Mouse (Mus musculus): ENCODE results near the gene Wfdc21. TPM values are rescaled to one million over a fixed set of nuclear protein-coding genes. Genes with fewer than 3 reads are reported as not detected.
A peak's percentile ranks its signal among the peaks of the same experiment; 100 is the strongest.

Wfdc21 gene
- polyA plus RNA-seq, 1 experiment, result not detected

DNA sequence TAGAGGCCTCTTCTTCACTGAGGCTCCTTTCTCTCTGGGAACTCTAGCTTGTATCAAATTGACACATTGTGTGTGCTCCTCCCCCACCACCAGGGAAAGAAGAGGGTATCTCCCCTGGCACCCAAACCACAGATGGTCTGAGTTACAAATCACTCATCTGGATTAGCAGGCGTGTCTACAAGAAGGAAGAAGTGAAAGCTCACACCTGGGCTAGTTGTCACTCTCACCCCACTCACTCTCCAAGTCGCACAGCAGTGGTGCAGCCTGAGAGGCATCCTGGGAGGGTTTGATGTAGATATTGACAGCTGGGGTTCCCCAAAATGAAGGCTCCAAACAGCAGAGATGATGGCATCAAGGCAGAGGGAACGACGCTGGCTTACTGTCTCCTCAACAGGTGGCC lies 588 bp upstream of the Wfdc21 start:
- no peak overlapping the region for H3K4me3 ChIP-seq (ENCODE audit: insufficient read depth, low read length)
- TF ChIP-seq POLR2A (IDR thresholded peaks at IDR 0.05; ENCODE audit: extremely low read depth, insufficient read depth, low read length) (no peak), CTCF (IDR thresholded peaks at IDR 0.05; ENCODE audit: extremely low read depth, insufficient read depth, low read length) (no peak)
- H3K27ac ChIP-seq (ENCODE audit: insufficient read depth, low read length), result no peak overlapping the region
- no peaks in the 10 kb centered on the region for H3K4me1 ChIP-seq (ENCODE audit: control insufficient read depth, insufficient read depth, low read length)

DNA sequence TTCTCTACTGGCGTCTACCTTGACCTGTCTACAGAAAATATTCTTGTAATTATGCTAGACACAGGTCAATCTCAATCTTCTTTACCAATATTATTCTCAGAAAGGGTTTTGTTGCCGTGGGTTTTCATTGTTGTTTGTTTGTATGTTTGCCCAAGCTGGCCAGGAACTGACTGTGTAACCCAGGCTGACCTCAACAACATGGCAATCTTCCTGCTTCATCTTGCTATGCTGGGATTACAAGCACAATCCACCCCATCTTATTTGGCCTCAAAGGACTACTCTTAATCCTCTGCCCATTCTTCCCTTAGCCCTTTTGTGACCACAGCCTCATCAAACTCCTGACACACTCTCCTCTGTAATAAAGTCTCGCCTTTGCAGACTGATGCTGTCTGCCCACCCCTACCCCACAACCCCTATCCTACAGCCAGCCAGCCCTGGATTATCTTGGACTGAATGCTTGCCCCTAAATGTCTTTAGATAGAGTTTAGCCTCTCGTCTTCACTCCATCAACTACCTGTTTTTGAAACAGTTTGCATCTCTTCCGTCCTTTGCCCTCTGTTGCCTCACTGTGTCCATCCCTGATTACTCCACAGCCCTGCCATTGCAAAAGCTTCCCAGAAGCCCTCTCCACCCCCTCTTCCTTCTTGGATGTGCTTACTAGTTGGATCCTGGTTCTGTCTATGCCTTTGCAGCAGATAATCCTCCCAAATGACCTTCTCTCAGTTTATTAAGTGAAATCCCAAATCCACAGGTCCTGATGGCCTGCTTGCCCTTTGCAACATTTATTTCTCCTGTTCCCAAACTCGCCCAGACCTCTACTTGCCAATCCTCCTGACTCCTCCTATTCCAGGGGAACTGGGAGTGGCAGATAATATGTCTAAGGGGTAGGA lies 881 bp downstream of the Wfdc21 start:
- Histone ChIP-seq H3K4me3 (ENCODE audit: insufficient read depth, low read length) (no peak overlapping the region), H3K4me1 (ENCODE audit: control insufficient read depth, insufficient read depth, low read length) (no peaks in the 10 kb centered on the region), H3K27ac (ENCODE audit: insufficient read depth, low read length) (no peak overlapping the region)
- TF ChIP-seq CTCF (IDR thresholded peaks at IDR 0.05; ENCODE audit: extremely low read depth, insufficient read depth, low read length), result no peak
- no peak for TF ChIP-seq POLR2A (IDR thresholded peaks at IDR 0.05; ENCODE audit: extremely low read depth, insufficient read depth, low read length)

DNA sequence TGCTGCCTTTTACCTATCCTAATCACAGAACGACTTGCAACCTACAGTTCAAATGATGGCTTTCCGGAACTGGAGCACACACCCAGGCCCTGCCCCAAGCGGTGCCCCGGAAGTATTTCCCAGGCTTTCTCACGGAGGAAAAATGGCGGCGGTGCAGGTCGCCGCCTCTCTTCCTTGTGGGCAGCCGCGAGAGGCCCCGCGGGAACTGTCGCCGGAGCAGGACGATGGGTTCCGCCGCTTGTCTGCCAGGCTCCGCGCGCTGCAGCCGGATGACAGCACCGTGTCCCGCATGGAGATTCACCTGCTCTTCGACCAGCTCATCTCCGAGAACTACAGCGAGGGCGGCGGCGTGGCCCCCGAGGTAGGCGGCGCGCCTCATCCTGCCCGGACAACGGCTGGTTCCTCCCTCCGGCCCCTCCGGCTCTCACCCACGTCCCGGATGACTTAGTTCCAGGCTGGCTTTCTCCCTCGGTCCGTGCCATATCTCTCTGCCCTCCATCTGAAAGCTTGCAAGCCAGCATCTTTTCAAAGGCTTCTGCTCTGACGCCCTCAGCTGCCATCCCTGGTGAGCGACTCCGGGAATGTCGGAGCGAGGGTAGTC lies 6.9 kb downstream of the Wfdc21 start, which contains the start of gene Heatr6:
Heatr6 (plus strand) TSS at position 116 of the 601 bp plus-strand sequence.
- no peaks in the 10 kb centered on the region for H3K4me1 ChIP-seq (ENCODE audit: control insufficient read depth, insufficient read depth, low read length)
- TF ChIP-seq CTCF (IDR thresholded peaks at IDR 0.05; ENCODE audit: extremely low read depth, insufficient read depth, low read length) (no peak), POLR2A (IDR thresholded peaks at IDR 0.05; ENCODE audit: extremely low read depth, insufficient read depth, low read length) (peak; percentile 61; the same call in 1 of the 2 replicates)
- H3K4me3 ChIP-seq (ENCODE audit: insufficient read depth, low read length), result peak within 1 kb of the TSS; percentile 82
- H3K27ac ChIP-seq (ENCODE audit: insufficient read depth, low read length), result peak within 1 kb of the TSS; percentile 85

DNA sequence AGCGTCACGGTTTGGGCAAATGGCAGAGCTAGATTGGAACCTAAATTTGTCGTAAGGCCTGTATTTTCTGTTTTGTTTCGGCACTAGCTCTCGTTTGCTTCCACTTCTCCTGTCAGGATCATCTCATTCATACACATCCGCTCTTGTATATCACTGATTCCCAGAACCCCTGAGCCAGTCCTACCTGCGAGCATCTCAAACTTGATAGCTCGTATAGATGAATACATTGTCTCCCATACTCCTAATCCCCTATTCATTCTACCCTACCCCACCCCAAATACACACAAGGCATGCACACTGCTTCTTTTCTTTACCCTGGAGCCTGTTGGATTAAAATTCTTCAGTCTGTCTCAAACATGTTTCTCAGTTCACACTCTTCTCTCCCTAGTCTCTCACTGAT lies 7.5 kb downstream of the Wfdc21 start:
- H3K4me1 ChIP-seq (ENCODE audit: control insufficient read depth, insufficient read depth, low read length), result no peaks in the 10 kb centered on the region
- TF ChIP-seq POLR2A (IDR thresholded peaks at IDR 0.05; ENCODE audit: extremely low read depth, insufficient read depth, low read length) (no peak), CTCF (IDR thresholded peaks at IDR 0.05; ENCODE audit: extremely low read depth, insufficient read depth, low read length) (no peak)
- H3K4me3 ChIP-seq (ENCODE audit: insufficient read depth, low read length), result peak overlapping the region; percentile 82

DNA sequence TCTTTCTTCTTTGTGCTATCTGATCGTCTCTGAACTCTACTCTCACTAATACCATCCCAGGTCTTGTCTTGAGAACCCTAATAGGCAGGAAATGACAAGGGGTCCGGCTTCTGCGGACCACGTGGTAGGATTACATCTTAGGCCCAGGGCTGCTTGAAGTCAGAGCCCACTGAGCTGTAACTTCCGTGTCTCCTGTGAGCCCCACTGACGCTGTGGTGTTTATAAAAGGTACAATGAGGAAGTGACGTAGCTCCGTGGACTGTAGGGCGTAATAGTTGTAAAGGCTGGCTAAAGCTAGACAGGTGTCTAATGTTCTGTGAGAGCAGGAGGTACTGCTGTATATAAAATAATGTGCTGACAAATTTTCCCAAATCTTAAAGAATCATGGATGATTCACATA lies 20.6 kb downstream of the Wfdc21 start:
- Histone ChIP-seq H3K4me3 (ENCODE audit: insufficient read depth, low read length) (no peak overlapping the region), H3K27ac (ENCODE audit: insufficient read depth, low read length) (no peak overlapping the region), H3K4me1 (ENCODE audit: control insufficient read depth, insufficient read depth, low read length) (no peaks in the 10 kb centered on the region)
- no peak for TF ChIP-seq CTCF (IDR thresholded peaks at IDR 0.05; ENCODE audit: extremely low read depth, insufficient read depth, low read length)
- TF ChIP-seq POLR2A (IDR thresholded peaks at IDR 0.05; ENCODE audit: extremely low read depth, insufficient read depth, low read length), result no peak

More for the DNA sequence above, 7.5 kb downstream of the Wfdc21 start:
- H3K27ac ChIP-seq (ENCODE audit: insufficient read depth, low read length), result peak overlapping the region; percentile 85

DNA sequence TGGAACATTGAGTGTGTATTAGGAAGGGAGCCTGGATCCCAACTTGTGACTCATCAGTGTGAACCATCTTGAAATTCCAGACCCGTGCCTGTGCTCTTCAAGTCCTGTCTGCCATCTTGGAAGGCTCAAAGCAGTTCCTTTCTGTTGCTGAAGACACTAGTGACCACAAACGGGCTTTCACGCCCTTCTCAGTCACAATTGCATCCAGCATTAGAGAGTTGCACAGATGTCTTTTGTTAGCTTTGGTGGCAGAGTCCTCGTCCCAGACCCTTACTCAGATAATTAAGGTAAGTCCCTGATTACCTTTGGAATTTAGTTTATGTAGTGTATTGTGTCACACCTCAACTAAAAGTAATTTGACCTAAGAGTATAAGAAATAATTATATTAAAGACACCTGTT lies 22.2 kb downstream of the Wfdc21 start:
- TF ChIP-seq POLR2A (IDR thresholded peaks at IDR 0.05; ENCODE audit: extremely low read depth, insufficient read depth, low read length) (no peak), CTCF (IDR thresholded peaks at IDR 0.05; ENCODE audit: extremely low read depth, insufficient read depth, low read length) (no peak)
- Histone ChIP-seq H3K4me1 (ENCODE audit: control insufficient read depth, insufficient read depth, low read length) (no peaks in the 10 kb centered on the region), H3K4me3 (ENCODE audit: insufficient read depth, low read length) (no peak overlapping the region), H3K27ac (ENCODE audit: insufficient read depth, low read length) (no peak overlapping the region)

DNA sequence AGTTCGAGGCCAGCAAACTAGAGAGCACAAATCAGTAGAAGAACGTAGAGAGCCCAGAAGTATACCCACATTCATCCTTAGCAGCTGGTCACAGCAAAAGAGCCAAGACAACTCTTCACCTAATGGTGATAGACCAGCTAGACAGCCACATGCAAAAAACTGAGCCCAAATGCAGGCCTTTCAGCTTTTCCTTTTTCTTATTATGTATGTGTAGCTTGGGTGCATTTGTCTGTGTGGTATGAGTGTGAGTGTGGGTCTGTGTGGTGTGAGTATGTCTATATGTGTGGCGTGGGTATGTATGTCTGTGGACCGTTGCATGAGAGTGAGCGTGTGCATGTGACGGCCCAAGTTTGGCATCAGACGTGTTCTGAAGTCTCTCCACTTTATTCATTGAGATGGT lies 24.3 kb downstream of the Wfdc21 start:
- Histone ChIP-seq H3K4me1 (ENCODE audit: control insufficient read depth, insufficient read depth, low read length) (no peaks in the 10 kb centered on the region), H3K4me3 (ENCODE audit: insufficient read depth, low read length) (no peak overlapping the region), H3K27ac (ENCODE audit: insufficient read depth, low read length) (no peak overlapping the region)
- TF ChIP-seq POLR2A (IDR thresholded peaks at IDR 0.05; ENCODE audit: extremely low read depth, insufficient read depth, low read length) (no peak), CTCF (IDR thresholded peaks at IDR 0.05; ENCODE audit: extremely low read depth, insufficient read depth, low read length) (no peak)

DNA sequence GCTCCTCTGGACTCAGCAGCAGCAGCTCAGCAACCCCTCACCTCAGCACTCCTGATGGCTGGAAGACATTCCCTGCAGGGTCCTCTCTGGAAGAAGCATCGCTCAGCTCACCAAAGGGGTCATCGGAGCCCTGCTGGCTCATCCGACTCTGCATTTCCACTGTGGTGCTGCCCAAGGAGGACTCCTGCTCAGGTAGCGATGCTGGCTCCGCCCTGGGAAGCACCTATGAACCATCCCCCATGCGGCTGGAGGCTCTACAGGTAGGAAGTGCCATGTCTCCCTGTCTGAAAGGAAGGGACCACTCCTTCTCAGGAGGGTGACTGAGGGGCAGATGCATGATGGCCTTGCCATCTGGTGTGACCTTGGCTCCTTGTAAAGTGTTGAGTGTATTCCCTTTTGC lies 25.6 kb downstream of the Wfdc21 start:
- Histone ChIP-seq H3K27ac (ENCODE audit: insufficient read depth, low read length) (no peak overlapping the region), H3K4me3 (ENCODE audit: insufficient read depth, low read length) (no peak overlapping the region), H3K4me1 (ENCODE audit: control insufficient read depth, insufficient read depth, low read length) (no peaks in the 10 kb centered on the region)
- TF ChIP-seq POLR2A (IDR thresholded peaks at IDR 0.05; ENCODE audit: extremely low read depth, insufficient read depth, low read length), result no peak

DNA sequence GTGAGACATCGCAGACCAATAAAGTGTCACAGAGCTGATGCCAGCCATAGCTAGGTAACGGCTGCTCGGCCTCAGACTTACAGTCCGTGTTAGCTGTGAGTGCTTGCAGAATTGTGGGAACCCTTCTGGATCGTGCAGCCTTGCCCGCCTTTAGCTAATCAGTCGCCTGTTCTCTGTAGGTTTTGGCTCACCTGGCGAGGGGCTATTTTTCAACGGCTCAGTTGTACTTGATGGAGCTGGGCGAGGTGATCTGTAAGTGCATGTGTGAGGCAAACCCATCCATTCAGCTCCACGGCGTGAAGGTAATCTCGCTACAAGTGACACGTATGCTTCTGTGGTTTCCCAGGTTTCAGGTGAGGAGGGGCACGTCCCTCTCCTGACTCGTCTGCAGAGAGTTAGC lies 27.0 kb downstream of the Wfdc21 start:
- H3K27ac ChIP-seq (ENCODE audit: insufficient read depth, low read length), result no peak overlapping the region
- TF ChIP-seq POLR2A (IDR thresholded peaks at IDR 0.05; ENCODE audit: extremely low read depth, insufficient read depth, low read length) (no peak), CTCF (IDR thresholded peaks at IDR 0.05; ENCODE audit: extremely low read depth, insufficient read depth, low read length) (no peak)
- H3K4me3 ChIP-seq (ENCODE audit: insufficient read depth, low read length), result no peak overlapping the region
- H3K4me1 ChIP-seq (ENCODE audit: control insufficient read depth, insufficient read depth, low read length), result no peaks in the 10 kb centered on the region

DNA sequence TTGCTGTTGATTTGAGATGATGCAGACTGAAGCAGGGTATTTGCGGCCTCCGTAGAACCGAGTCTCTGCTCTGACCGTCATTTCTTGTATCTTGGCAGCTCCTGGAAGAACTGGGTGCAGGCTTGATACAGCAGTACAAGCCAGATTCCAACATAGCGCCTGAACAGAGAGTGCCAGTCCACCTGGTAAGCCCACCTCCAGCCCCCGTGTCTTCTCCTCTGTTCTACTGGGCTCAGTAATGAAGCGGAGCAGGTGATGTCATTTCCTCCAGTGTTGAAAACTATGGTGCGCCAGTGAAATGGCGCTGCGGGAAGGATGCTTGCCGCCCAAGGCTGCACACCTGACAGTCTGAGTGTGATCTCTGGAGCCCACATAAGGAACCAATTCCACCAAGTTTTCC lies 27.6 kb downstream of the Wfdc21 start:
- no peak overlapping the region for H3K27ac ChIP-seq (ENCODE audit: insufficient read depth, low read length)
- TF ChIP-seq POLR2A (IDR thresholded peaks at IDR 0.05; ENCODE audit: extremely low read depth, insufficient read depth, low read length), result no peak
- no peak for TF ChIP-seq CTCF (IDR thresholded peaks at IDR 0.05; ENCODE audit: extremely low read depth, insufficient read depth, low read length)
- no peak overlapping the region for H3K4me3 ChIP-seq (ENCODE audit: insufficient read depth, low read length)
- H3K4me1 ChIP-seq (ENCODE audit: control insufficient read depth, insufficient read depth, low read length), result no peaks in the 10 kb centered on the region
